Mouse (Mus musculus) urinary bladder, adult 18-20 months (tissue): ENCODE measurements around the gene Map1b.

Experiments used
- DNase-seq, 2 experiments: peaks; one replicate each; pipeline ENCODE4 v3.0.0; 2022; ENCODE audit warnings: low spot score in 2 of 2, mixed read lengths in 2 of 2

Gene Map1b

GRCm38 (mm10) chr13:99489175-99489574 is 27.2 kb downstream of the Map1b start:
- no peak for DNase-seq

- DNase-seq = no peak
Observed at GRCm38 (mm10) chr13:99485861-99486260, 30.5 kb downstream of the Map1b start.

GRCm38 (mm10) chr13:99485331-99485733 is 31.0 kb downstream of the Map1b start:
- DNase-seq = no peak

- DNase-seq = no peak
Observed at GRCm38 (mm10) chr13:99484905-99485304, 31.4 kb downstream of the Map1b start.

DNA sequence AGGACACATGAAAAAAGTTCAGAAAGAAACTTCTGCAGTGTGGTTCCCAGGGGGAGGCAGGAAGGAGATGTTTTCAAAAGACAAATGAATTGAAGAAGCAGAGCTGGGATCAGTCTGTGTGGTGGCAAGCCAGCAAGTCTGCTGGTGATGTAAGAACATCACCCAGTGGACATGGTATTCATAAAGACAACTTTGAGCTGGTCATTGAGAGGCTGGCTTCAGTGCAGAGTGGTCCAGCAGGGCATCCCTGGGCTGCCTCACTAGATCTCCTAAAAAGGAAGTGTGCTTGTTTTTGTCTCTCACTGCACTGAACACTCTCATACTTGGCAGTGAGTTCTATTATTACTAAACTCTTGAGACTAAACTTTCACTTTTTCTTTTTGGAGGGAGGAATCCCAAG is 32.9 kb downstream of the Map1b start:
- peak in 1 of 2 experiments; percentile 7 for DNase-seq

DNA sequence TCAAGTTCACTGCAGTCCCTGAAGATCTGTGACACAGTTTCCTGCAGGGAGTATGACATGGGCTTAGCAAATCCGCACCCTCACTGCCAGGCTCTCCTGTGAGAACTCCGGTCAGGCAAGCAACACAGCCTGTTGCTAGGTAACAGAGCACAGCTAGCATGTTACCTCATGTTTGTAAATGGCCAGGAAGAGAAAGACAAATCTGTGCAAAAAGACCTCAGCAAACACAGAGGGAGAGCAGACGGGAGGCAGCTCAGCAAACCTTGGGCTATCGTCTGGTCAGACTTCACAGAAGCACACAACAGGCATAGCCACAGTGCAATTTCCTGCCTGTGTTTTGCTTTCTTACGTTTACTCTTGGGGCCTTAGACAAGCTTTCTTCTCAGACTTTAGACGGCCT is 40.9 kb downstream of the Map1b start:
- DNase-seq = peak; percentile 14 to 44

GRCm38 (mm10) chr13:99475033-99475432 is 41.3 kb downstream of the Map1b start:
- DNase-seq = no peak

DNA sequence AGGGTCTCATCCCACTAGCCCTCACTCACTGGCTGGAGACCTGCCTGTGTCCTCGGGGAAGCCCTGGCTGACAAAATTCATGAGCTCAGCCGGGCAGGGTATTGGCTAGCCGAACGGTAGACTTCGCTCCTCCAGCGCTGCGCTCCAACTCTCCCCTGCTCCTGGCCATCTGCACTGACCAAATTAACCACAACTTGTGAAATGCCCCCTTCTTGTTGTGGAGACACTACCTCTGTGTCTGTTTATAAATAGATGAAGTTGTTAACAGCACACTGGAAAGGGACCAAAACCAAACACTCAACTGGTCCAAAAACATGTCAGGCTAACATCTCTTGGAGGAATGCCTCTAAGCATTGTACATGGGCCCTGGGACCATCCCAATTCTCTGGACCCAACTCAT is 42.2 kb downstream of the Map1b start:
- no peak for DNase-seq

GRCm38 (mm10) chr13:99472028-99472427 is 44.3 kb downstream of the Map1b start:
- DNase-seq = no peak

DNA sequence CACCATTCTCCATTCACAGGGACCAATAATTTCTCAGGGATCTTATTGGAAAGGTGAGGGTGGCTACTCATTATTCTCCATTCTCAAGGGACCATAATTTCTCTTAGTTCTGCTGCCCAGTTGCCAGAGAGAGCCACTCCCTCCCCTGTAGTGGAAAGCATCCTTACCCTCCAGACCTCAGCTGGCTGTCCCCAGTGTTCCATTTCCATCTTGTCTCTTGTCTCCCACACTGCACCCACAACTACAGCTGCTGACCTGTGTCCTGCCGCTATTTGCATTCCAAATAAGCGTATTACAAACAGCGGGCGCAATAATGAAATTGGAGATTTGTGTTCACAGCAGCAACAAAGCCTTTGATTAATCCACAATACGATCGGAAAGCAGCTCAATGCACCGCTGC is 46.3 kb downstream of the Map1b start:
- no peak for DNase-seq

- DNase-seq = no peak
Observed at GRCm38 (mm10) chr13:99468267-99468666, 48.1 kb downstream of the Map1b start.

DNA sequence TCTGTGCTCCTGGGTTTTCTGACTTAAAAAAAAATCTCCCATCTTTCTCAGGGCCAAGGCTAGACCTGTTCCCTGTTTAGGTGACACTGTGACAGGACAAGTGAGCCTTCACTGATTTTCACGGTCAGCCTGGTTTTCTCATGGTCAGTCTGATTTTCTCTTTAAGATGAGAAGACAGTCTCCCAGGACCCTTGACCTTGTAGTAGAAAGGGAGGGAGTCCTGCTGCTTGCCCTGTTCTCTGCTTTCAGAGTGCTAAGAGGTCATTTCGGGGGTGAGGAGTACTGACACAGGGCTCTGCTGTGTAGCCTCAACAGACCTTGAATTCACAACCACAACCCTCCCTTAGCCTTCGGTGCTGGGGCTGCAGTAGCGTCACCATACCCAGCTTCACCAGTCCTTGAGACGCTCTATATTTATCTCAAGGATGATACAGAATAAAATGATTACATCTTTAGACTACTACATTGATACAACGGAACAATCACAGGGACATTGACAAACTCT is 49.5 kb downstream of the Map1b start:
- DNase-seq = no peak

GRCm38 (mm10) chr13:99466064-99466463 is 50.3 kb downstream of the Map1b start:
- no peak for DNase-seq

DNA sequence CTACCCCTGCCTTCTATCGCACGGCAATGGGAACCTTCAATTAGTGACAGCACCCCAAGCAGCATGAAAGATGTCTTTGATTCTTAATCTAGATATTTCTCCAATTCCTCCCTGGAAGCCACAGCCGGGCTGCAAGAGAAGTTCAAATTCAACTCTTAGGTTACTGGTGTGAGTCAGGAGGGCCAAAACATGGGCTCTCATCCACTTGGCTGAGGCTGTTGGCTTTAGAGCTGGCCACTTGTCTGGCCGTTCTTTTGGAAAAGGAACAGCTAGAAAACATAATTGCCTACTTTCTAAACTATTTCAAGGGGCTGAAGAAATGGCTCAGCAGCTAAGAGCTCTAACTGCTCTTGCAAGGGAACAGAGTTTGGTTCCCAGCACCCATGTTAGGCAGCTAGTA is 51.8 kb downstream of the Map1b start:
- DNase-seq = no peak

DNA sequence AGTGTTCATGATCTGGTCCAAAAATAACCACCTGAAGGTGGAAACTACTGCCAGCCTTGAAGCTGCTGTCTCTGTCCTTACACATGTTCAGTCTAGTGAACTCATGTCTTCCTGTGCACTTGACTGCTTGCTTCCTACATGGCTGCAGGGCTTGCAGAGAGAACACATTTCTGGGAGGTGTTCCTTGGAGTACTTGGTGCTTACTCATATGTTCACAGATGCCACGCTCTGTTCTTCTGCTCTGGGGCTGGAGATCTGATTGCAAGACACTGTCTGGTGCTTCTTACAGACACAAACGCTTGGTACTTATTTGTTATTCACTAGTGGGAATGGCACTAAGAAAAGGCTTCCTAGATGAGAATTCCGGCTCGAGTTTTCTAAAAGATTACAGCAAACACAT is 54.5 kb downstream of the Map1b start:
- DNase-seq = no peak

DNA sequence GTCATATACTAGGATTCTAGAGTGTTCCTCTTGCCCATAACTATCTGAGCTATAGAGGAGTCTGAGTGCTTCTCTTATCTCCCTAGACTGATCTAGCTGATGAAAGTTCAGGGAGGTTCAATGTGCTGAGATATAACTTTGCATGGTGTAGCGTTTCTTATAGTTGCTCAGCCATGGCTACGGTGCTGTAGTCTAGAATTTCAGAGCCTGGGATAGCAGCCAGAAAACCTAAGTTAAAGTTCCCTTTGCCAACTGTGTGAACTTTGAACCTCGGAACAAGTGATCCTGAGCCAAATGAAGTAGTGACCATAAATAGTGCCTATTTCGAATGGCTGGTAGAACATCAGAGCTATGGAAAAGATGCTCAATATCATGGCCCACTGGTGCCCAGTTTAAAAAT is 56.7 kb downstream of the Map1b start:
- no peak for DNase-seq

- no peak for DNase-seq
Observed at GRCm38 (mm10) chr13:99458658-99459386, 57.5 kb downstream of the Map1b start.

GRCm38 (mm10) chr13:99454977-99455376 is 61.4 kb downstream of the Map1b start:
- no peak for DNase-seq

DNA sequence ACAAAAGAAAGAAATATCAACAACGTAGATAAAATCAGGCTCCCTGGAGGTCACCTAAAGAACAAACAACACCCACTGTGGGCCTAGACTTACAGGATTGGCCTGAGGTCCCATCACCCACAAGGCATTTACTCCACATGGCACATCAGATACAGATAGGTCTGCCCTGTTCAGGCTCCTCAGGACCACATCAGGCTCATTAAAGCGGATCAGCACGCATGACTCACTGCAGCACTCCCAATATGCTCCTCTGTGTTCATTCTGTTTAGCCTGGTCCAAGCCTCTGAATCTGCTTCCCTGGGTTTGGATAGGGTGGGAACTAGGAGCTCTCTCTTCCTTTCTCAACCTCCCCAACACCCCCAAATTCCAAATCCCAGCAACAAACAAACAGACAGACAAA is 63.9 kb downstream of the Map1b start:
- DNase-seq = no peak

DNA sequence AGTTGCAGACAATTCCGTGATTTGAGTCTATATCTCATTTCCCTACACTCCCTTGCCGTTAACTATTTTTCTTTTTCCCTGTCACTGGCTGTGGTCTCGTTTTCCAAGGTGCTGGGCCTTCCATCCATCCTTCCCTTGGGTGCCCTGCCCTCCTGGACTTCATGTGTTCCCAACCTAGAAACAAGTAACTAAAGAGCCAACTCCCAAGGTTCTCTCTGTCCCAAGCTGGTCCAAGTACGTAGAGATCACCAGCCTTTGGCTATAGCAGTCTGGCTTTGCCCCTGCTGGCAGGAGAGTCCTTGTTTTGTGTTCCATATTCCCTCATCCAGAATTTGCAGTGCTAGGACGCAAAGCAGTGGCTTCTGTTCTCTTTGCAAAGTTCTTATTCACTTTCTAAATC is 65.1 kb downstream of the Map1b start:
- no peak for DNase-seq

DNA sequence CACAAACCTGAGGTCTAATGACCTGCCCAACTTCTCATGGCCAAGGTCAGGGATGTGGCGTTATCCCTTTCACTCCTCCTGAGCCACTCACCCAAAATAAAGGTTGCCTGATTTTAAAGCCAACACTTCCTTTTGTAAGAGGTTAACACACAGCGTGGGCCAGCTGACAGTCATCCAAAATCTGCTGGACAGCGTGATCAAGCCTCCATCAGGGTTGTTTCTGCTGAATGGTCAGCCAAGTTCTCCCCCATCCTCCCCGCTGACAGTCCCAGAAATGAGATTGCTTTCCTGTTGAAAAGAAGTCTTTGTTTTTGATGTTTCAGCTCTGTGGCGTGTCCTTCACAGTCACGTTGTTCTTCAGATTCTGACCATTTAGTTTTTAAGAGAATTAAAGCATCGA is 65.6 kb downstream of the Map1b start:
- no peak for DNase-seq

DNA sequence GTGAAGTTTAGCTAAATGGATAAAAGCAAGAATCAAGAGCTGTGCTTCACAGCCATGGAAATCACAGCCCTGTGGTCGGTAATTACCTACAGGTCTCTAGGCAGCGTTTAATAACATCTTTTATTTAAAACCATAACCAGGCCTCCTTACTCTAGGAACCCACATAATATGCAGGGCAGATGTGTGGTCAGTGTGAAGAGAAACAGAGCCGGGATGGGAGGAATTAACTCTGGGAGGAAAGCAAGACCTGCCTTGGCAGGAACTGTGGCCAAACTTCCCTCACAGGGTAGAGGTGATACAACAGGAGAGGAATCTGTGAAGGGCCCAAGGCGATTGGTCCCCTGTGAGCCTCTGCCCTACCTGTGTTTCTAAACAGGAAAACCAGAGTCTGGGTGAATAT is 66.8 kb downstream of the Map1b start:
- DNase-seq = no peak

DNA sequence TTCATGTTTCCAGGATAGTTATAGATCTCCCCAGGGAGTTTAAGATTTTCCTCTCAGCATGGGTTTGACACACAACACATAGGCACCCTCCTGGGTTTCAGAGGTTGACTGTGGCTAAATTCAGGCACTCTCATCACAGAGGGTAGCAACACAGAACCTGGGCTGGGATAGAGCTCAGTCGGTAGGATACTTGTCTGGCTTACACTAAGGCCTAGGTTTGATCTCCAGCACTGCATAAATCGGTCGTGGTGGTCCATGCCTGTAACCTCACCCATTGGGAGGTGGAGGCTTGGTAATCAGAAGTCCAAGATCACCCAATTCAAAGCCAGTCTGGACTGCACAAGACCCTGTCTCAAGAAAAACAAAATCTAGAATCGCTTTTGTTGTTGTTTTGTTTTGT is 68.1 kb downstream of the Map1b start:
- no peak for DNase-seq
